Mouse (Mus musculus) embryonic facial prominence, embryonic 14.5 days (tissue): ENCODE measurements at regions not wholly inside any gene's neighbourhood (a gene's known extent, or its start where the extent isn't known, plus 50 kb on each side); places are given as distances from the start of the nearest gene placed in this dataset.

Experiments used
- ATAC-seq: fragments of 200-750 bp; cut with Nextera tagmentation; 2 replicates; pipeline ENCODE4 v1.8.0; 2017; ENCODE audit warnings: low read depth, moderate number of reproducible peaks, moderate TSS enrichment
- DNase-seq: peaks from one replicate; pipeline ENCODE4 v3.0.0-alpha.2; 2015; ENCODE audit warnings: low spot score
- H3K27ac ChIP-seq: fragments of 300-500 bp; sonication (generic); replicated peaks from 2 replicates; pipeline ENCODE4 v1.5.1; 2014; ENCODE audit warnings: low read depth, mild to moderate bottlenecking, low read length, moderate library complexity
- H3K27me3 ChIP-seq: fragments of 300-500 bp; sonication (generic); replicated peaks from 2 replicates; pipeline ENCODE4 v1.6.1; 2014; ENCODE audit warnings: low read length; ENCODE audit not compliant: control insufficient read depth, insufficient read depth
- H3K36me3 ChIP-seq: fragments of 300-500 bp; sonication (generic); 2 replicates; pipeline ENCODE4 v1.6.1; 2014; ENCODE audit warnings: low read length, mixed read lengths; ENCODE audit not compliant: control insufficient read depth, insufficient read depth
- H3K4me1 ChIP-seq: fragments of 300-500 bp; sonication (generic); 2 replicates; pipeline ENCODE4 v1.6.1; 2014; ENCODE audit warnings: antibody characterized with exemption, low read length; ENCODE audit not compliant: control insufficient read depth, insufficient read depth
- H3K4me2 ChIP-seq: fragments of 300-500 bp; sonication (generic); 2 replicates; pipeline ENCODE4 v1.6.1; 2014; ENCODE audit warnings: low read depth, mild to moderate bottlenecking, low read length, moderate library complexity, mixed read lengths
- H3K4me3 ChIP-seq: fragments of 300-500 bp; sonication (generic); 2 replicates; pipeline ENCODE4 v1.5.1; 2014; ENCODE audit warnings: low read depth, mild to moderate bottlenecking, low read length
- H3K9ac ChIP-seq: fragments of 300-500 bp; sonication (generic); 2 replicates; pipeline ENCODE4 v1.6.1; 2014; ENCODE audit warnings: low read depth, mild to moderate bottlenecking, low read length, moderate library complexity, mixed read lengths
- H3K9me3 ChIP-seq: fragments of 300-500 bp; sonication (generic); 2 replicates; pipeline ENCODE4 v1.6.1; 2016; ENCODE audit warnings: low read length; ENCODE audit not compliant: control insufficient read depth
- WGBS: fragments of 180-500 bp; shearing (Covaris S2); extraction: QIAGEN DNeasy Blood & Tissue Kit; methylation state at CpG from one replicate; pipeline ENCODE4 v1.1.7; 2014; 5-methylcytosine and 5-hydroxymethylcytosine counted together

DNA sequence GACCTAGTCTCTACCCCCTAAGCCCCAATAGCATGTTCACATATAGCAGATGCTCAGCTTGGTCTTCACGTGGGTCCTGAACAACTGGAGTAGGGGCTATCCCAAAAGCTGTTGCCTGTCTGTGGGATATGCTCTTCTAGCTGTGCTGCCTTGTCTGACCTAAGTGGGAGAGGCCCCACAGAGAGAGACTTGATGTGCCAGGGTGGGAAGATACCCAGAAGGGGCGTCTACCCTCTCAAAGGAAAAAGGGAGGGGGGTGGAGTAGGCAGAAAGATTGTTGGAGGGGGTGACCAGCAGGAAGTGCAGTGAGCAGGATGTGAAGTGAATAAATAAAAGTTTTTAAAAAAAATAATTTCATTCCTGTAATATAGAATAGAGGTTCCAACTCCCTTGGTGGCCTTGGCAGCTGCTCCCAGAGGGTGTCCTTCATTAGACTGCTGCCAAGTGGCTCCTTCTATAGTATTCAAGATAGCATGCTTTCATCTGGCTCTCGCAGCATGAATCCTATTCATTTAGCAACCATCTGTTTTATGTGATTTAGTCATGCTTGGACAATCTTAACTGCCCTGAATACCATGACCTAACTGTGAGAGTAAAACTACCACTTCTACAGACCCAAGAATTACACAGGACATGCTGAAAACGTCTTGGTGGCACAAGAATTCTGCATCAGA is 111.8 kb upstream of the Gnaz start:
- ATAC-seq (peak; percentile 44; the same call in 1 of the 2 replicates), DNase-seq (peak; percentile 32)
- no peaks in the 10 kb centered on the region for H3K9me3 ChIP-seq
- no peaks in the 10 kb centered on the region for H3K36me3 ChIP-seq
- no peak overlapping the region for H3K9ac ChIP-seq
- no peak overlapping the region for H3K27ac ChIP-seq
- no peak overlapping the region for H3K4me3 ChIP-seq
- 53% methylated on average over 4 of the region's 4 CpGs for WGBS
- no peaks in the 10 kb centered on the region for H3K27me3 ChIP-seq
- H3K4me1 ChIP-seq: no peaks in the 10 kb centered on the region
- no peak overlapping the region for H3K4me2 ChIP-seq
